Mouse (Mus musculus) kidney, postnatal 25 days (tissue): ENCODE results near the gene Myo1e.
A peak's percentile ranks its signal among the peaks of the same experiment; 100 is the strongest.

Source experiments
- DNase-seq, 2 experiments: peaks; one replicate each; pipeline ENCODE4 v3.0.0; 2021; ENCODE audit warnings: mixed read lengths in 2 of 2

Myo1e gene

GRCm38 (mm10) chr9:70296916-70297315 is 89.8 kb downstream of the Myo1e start:
- DNase-seq = no peak

GRCm38 (mm10) chr9:70298221-70298620 is 91.1 kb downstream of the Myo1e start:
- no peak for DNase-seq

- no peak for DNase-seq
Measured at GRCm38 (mm10) chr9:70300705-70301104, 93.6 kb downstream of the Myo1e start.

GRCm38 (mm10) chr9:70301598-70301997 is 94.4 kb downstream of the Myo1e start:
- no peak for DNase-seq

GRCm38 (mm10) chr9:70304901-70305300 is 97.8 kb downstream of the Myo1e start:
- no peak for DNase-seq

GRCm38 (mm10) chr9:70310046-70310445 is 102.9 kb downstream of the Myo1e start:
- DNase-seq = no peak

- DNase-seq = no peak
Measured at GRCm38 (mm10) chr9:70314019-70314418, 106.9 kb downstream of the Myo1e start.

GRCm38 (mm10) chr9:70315130-70315529 is 108.0 kb downstream of the Myo1e start:
- DNase-seq = no peak

- DNase-seq = peak; percentile 47 to 76
Measured at GRCm38 (mm10) chr9:70318601-70319000, 111.5 kb downstream of the Myo1e start.

- no peak for DNase-seq
Measured at GRCm38 (mm10) chr9:70324336-70324735, 117.2 kb downstream of the Myo1e start.

GRCm38 (mm10) chr9:70325880-70326595 is 118.9 kb downstream of the Myo1e start:
- DNase-seq = no peak

- no peak for DNase-seq
Measured at GRCm38 (mm10) chr9:70328193-70328841, 121.2 kb downstream of the Myo1e start.

- DNase-seq = peak; percentile 41 to 70
Measured at GRCm38 (mm10) chr9:70331727-70332335, 124.7 kb downstream of the Myo1e start.

GRCm38 (mm10) chr9:70338391-70338790 is 131.2 kb downstream of the Myo1e start:
- no peak for DNase-seq

GRCm38 (mm10) chr9:70338894-70339293 is 131.7 kb downstream of the Myo1e start:
- DNase-seq = no peak

GRCm38 (mm10) chr9:70349274-70349673 is 142.1 kb downstream of the Myo1e start:
- DNase-seq = no peak

GRCm38 (mm10) chr9:70351570-70352277 is 144.6 kb downstream of the Myo1e start:
- DNase-seq = no peak

- DNase-seq = no peak
Measured at GRCm38 (mm10) chr9:70356254-70356653, 149.1 kb downstream of the Myo1e start.

- no peak for DNase-seq
Measured at GRCm38 (mm10) chr9:70359402-70360131, 152.4 kb downstream of the Myo1e start.

GRCm38 (mm10) chr9:70364741-70365140 is 157.6 kb downstream of the Myo1e start:
- no peak for DNase-seq

GRCm38 (mm10) chr9:70365915-70366314 is 158.8 kb downstream of the Myo1e start:
- no peak for DNase-seq

- no peak for DNase-seq
Measured at GRCm38 (mm10) chr9:70366898-70367297, 159.7 kb downstream of the Myo1e start.

GRCm38 (mm10) chr9:70371638-70372037 is 164.5 kb downstream of the Myo1e start:
- DNase-seq = no peak
